Comparison of ENCODE assay signal across 14 mouse cellular contexts in the genomic region with DNA sequence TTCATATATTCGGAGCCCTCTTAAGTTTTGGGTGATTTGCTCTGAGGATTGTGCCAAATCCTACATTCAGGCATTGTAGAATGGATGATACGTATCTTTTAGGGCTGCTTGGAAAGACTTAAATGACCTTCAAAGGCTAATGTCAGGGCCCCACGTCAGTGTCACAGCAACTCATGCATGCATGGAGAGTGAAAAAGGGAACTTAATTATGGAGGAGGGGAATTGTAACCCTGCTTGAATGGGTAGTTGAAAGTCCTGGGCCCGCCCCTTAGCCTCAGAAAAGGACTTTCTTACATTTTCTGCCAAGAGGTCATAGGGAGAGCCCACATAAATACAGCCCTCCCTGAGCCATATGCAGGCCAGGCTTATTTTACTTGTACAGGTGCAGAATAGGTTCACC. TPM values are rescaled to one million over a fixed set of nuclear protein-coding genes. Genes with fewer than 3 reads are reported as not detected.
DNase-seq lines count a peak whose midpoint lies in the region; ATAC-seq and TF ChIP-seq lines count a peak whose summit lies in the region.
"Had no signal": no experiment of that assay in that cellular context is flagged by ENCODE, and none has a peak within 500 bp of the region (broad histone marks: within the 10 kb centered on the region; RNA-seq: fewer than 3 reads in every experiment).

No protein-coding gene starts in this region.

- H3K27me3 ChIP-seq in forebrain, embryonic 14.5 days (replicated peaks; ENCODE audit: control insufficient read depth, insufficient read depth, low read length), result no peaks in the 10 kb centered on the region
- no peaks in the 10 kb centered on the region for H3K27me3 ChIP-seq in forebrain, embryonic 12.5 days
- no peaks in the 10 kb centered on the region for H3K27me3 ChIP-seq in stomach, postnatal 0 days (ENCODE audit: control insufficient read depth, insufficient read depth, low read length)

- ATAC-seq in forebrain, embryonic 14.5 days, result no peak
- no peak for ATAC-seq in forebrain, embryonic 12.5 days (ENCODE audit: low FRiP score)
- peak; percentile 78 for ATAC-seq in common myeloid progenitor, adult 5-6 weeks (replicated peaks; ENCODE audit: low read depth, poor library complexity, severe bottlenecking)
- ATAC-seq in stomach, postnatal 0 days (ENCODE audit: low FRiP score, low TSS enrichment), result no peak

- 0 out of 2 replicates have a peak, but pooled peaks cover 3% of the 10 kb centered on the region for H3K36me3 ChIP-seq in forebrain, embryonic 14.5 days (ENCODE audit: control insufficient read depth, insufficient read depth, low read length)
- H3K36me3 ChIP-seq in forebrain, embryonic 12.5 days (replicated peaks), result 0 out of 2 replicates have a peak, but pooled peaks cover 3% of the 10 kb centered on the region
- H3K36me3 ChIP-seq in stomach, postnatal 0 days (ENCODE audit: control insufficient read depth, insufficient read depth, low read length), result 0 out of 2 replicates have a peak, but pooled peaks cover 2% of the 10 kb centered on the region

- H3K4me2 ChIP-seq in forebrain, embryonic 14.5 days (ENCODE audit: low read length), result no peak overlapping the region
- H3K4me2 ChIP-seq in forebrain, embryonic 12.5 days, result no peak overlapping the region
- H3K4me2 ChIP-seq in stomach, postnatal 0 days (replicated peaks; ENCODE audit: low read depth), result no peak overlapping the region

- no peak overlapping the region for H3K4me3 ChIP-seq in forebrain, embryonic 14.5 days (ENCODE audit: low read depth, low read length)
- H3K4me3 ChIP-seq in forebrain, embryonic 12.5 days (replicated peaks), result no peak overlapping the region
- no peak overlapping the region for H3K4me3 ChIP-seq in stomach, postnatal 0 days (ENCODE audit: low read depth, low read length)
- H3K4me3 ChIP-seq: erythroblast, embryonic 14.5 days; hindbrain, embryonic 10.5 days had no signal

- H3K27ac ChIP-seq in forebrain, embryonic 14.5 days (ENCODE audit: low read depth, low read length), result no peak overlapping the region
- no peak overlapping the region for H3K27ac ChIP-seq in forebrain, embryonic 12.5 days
- H3K27ac ChIP-seq in stomach, postnatal 0 days (replicated peaks), result peak overlapping the region; percentile 56; the same call in 1 of the 2 replicates
- H3K27ac ChIP-seq: hindbrain, embryonic 10.5 days had no signal

- peak; percentile 16 for DNase-seq in forebrain, embryonic 14.5 days (ENCODE audit: low spot score)
- DNase-seq in lung, postnatal 25 days (ENCODE audit: low spot score), result peak; percentile 40
- DNase-seq in lung, postnatal 14 days, result no peak
- DNase-seq in stomach, postnatal 0 days (ENCODE audit: low spot score), result no peak
- DNase-seq in thymus, postnatal 10 days (ENCODE audit: low spot score in 2 of 2), result no peak
- DNase-seq in cerebellum, adult 11-12 months, result no peak
- DNase-seq: cerebellum, adult 9-11 months; gastrocnemius, postnatal 10 days; kidney, postnatal 10 days had no signal

- H3K9me3 ChIP-seq in forebrain, embryonic 14.5 days (replicated peaks; ENCODE audit: control insufficient read depth, low read length), result no peaks in the 10 kb centered on the region
- H3K9me3 ChIP-seq in forebrain, embryonic 12.5 days, result no peaks in the 10 kb centered on the region
- no peaks in the 10 kb centered on the region for H3K9me3 ChIP-seq in stomach, postnatal 0 days (ENCODE audit: control insufficient read depth, low read length)
- H3K9me3 ChIP-seq: hindbrain, embryonic 10.5 days had no signal

- peaks cover 6% of the 10 kb centered on the region for H3K4me1 ChIP-seq in forebrain, embryonic 14.5 days (ENCODE audit: control insufficient read depth, insufficient read depth, low read length)
- H3K4me1 ChIP-seq in forebrain, embryonic 12.5 days, result peaks cover 21% of the 10 kb centered on the region
- no peaks in the 10 kb centered on the region; the same call in 1 of the 2 replicates for H3K4me1 ChIP-seq in stomach, postnatal 0 days (replicated peaks; ENCODE audit: control insufficient read depth, insufficient read depth)

- no peak for TF ChIP-seq CTCF in stomach, postnatal 0 days (IDR thresholded peaks at IDR 0.05; ENCODE audit: low read depth)

- 18% methylated on average over 4 of the region's 4 CpGs for WGBS in forebrain, embryonic 14.5 days
- WGBS in forebrain, embryonic 12.5 days, result 33% methylated on average over 4 of the region's 4 CpGs
- WGBS in stomach, postnatal 0 days, result 84% methylated on average over 4 of the region's 4 CpGs

- TF ChIP-seq EP300 in stomach, postnatal 0 days (optimal IDR thresholded peaks at IDR 0.05), result no peak

- H3K9ac ChIP-seq in forebrain, embryonic 14.5 days (ENCODE audit: low read length), result no peak overlapping the region
- H3K9ac ChIP-seq in forebrain, embryonic 12.5 days, result no peak overlapping the region
- H3K9ac ChIP-seq in stomach, postnatal 0 days (ENCODE audit: low read length), result no peak overlapping the region

RNA-seq across cellular contexts. Expression of a gene that starts 29.3 kb away (rescaled TPM):
- polyA plus RNA-seq in forebrain, embryonic 14.5 days (2014; fragmentation: Nextera tagmentation; extraction: Ambion mirVana), result 28.3 and 30.4 TPM in 2 replicates
- polyA plus RNA-seq in forebrain, embryonic 12.5 days (2016; fragmentation: Nextera tagmentation; extraction: Ambion mirVana), result 36.4 and 42.5 TPM in 2 replicates
- 45.6 and 61.3 TPM in 2 replicates for total RNA-seq in common myeloid progenitor, adult 5-6 weeks (2017)
- 71.4 and 84.2 TPM in 2 replicates for polyA plus RNA-seq in stomach, postnatal 0 days (2015; fragmentation: Nextera tagmentation; extraction: Ambion mirVana)

RNA-seq across cellular contexts. Expression of a gene that starts 52.3 kb away (rescaled TPM):
- polyA plus RNA-seq in forebrain, embryonic 14.5 days (2014; fragmentation: Nextera tagmentation; extraction: Ambion mirVana), result 0.43 and 1.4 TPM in 2 replicates
- polyA plus RNA-seq in forebrain, embryonic 12.5 days (2016; fragmentation: Nextera tagmentation; extraction: Ambion mirVana), result 0.47 and 0.50 TPM in 2 replicates
- not detected in 2 replicates for total RNA-seq in common myeloid progenitor, adult 5-6 weeks (2017)
- polyA plus RNA-seq in stomach, postnatal 0 days (2015; fragmentation: Nextera tagmentation; extraction: Ambion mirVana), result 5.3 and 6.5 TPM in 2 replicates
- total RNA-seq: gastrocnemius, postnatal 10 days had no signal
- polyA plus RNA-seq: erythroblast, embryonic 14.5 days had no signal

RNA-seq across cellular contexts. Expression of a gene that starts 52.7 kb away (rescaled TPM):
- polyA plus RNA-seq in forebrain, embryonic 14.5 days (2014; fragmentation: Nextera tagmentation; extraction: Ambion mirVana), result 0.62 and 1.1 TPM in 2 replicates
- polyA plus RNA-seq in forebrain, embryonic 12.5 days (2016; fragmentation: Nextera tagmentation; extraction: Ambion mirVana), result 0.14 and 0.29 TPM in 2 replicates
- total RNA-seq in common myeloid progenitor, adult 5-6 weeks (2017), result not detected in 2 replicates
- polyA plus RNA-seq in stomach, postnatal 0 days (2015; fragmentation: Nextera tagmentation; extraction: Ambion mirVana), result 0.11 and 0.19 TPM in 2 replicates
- total RNA-seq: gastrocnemius, postnatal 10 days had no signal
- polyA plus RNA-seq: erythroblast, embryonic 14.5 days; liver, embryonic 16.5 days had no signal

Comparison
In these comparisons a context has a peak if more than half of its experiments do, and no peak if none do; other contexts are left out.
1. DNase-seq: peak in forebrain, embryonic 14.5 days (single experiment) and lung, postnatal 25 days (single experiment); none in lung, postnatal 14 days (single experiment), stomach, postnatal 0 days (single experiment), thymus, postnatal 10 days (0 of 2) and cerebellum, adult 11-12 months (single experiment).